Mouse (Mus musculus) forebrain, embryonic 12.5 days (tissue): ENCODE measurements around the gene Rbfox1. TPM values are rescaled to one million over a fixed set of nuclear protein-coding genes. Genes with fewer than 3 reads are reported as not detected.

Experiments used
- ATAC-seq: fragments of 200-750 bp; cut with Nextera tagmentation; 2 replicates; pipeline ENCODE4 v1.8.0; 2017; ENCODE audit warnings: moderate TSS enrichment; ENCODE audit not compliant: low FRiP score
- H3K27ac ChIP-seq: fragments of 300-500 bp; sonication (generic); 2 replicates; pipeline ENCODE4 v1.5.1; 2016; ENCODE audit warnings: mild to moderate bottlenecking
- H3K27me3 ChIP-seq: fragments of 300-500 bp; sonication (generic); 2 replicates; pipeline ENCODE4 v1.6.1; 2016; ENCODE audit warnings: mild to moderate bottlenecking
- H3K36me3 ChIP-seq: fragments of 300-500 bp; sonication (generic); replicated peaks from 2 replicates; pipeline ENCODE4 v1.6.1; 2016; ENCODE audit warnings: mild to moderate bottlenecking
- H3K4me1 ChIP-seq: fragments of 300-500 bp; sonication (generic); 2 replicates; pipeline ENCODE4 v1.6.1; 2016
- H3K4me2 ChIP-seq: fragments of 300-500 bp; sonication (generic); 2 replicates; pipeline ENCODE4 v1.6.1; 2016; ENCODE audit warnings: mild to moderate bottlenecking, moderate library complexity
- H3K4me3 ChIP-seq: fragments of 300-500 bp; sonication (generic); replicated peaks from 2 replicates; pipeline ENCODE4 v1.5.1; 2016; ENCODE audit warnings: mild to moderate bottlenecking
- H3K9ac ChIP-seq: fragments of 300-500 bp; sonication (generic); 2 replicates; pipeline ENCODE4 v1.6.1; 2016; ENCODE audit warnings: mild to moderate bottlenecking
- H3K9me3 ChIP-seq: fragments of 300-500 bp; sonication (generic); 2 replicates; pipeline ENCODE4 v1.6.1; 2016
- WGBS: fragments of 180-500 bp; shearing (Covaris S2); methylation state at CpG from one replicate; pipeline ENCODE4 v1.1.7; 2016; 5-methylcytosine and 5-hydroxymethylcytosine counted together
- polyA plus RNA-seq: library from polyadenylated mRNA; unstranded; fragments of >200 nt; fragmentation: Nextera tagmentation; extraction: Ambion mirVana; gene quantifications from 2 replicates; pipeline ENCODE4 v1.2.1, GENCODE M21; 2016

Gene Rbfox1
- polyA plus RNA-seq, 1 experiment from 2014 or later = 16.2 TPM

- ATAC-seq = peak; percentile 88
- H3K27me3 ChIP-seq = no peaks in the 10 kb centered on the region
- no peak overlapping the region; the same call in 1 of the 2 replicates for H3K9ac ChIP-seq
- H3K36me3 ChIP-seq = no peaks in the 10 kb centered on the region
- H3K4me2 ChIP-seq = no peak overlapping the region
- peak overlapping the region; percentile 61 for H3K27ac ChIP-seq
- 14% methylated on average over 6 of the region's 6 CpGs for WGBS
- H3K4me1 ChIP-seq = peaks cover 38% of the 10 kb centered on the region
- H3K4me3 ChIP-seq = no peak overlapping the region
- no peaks in the 10 kb centered on the region for H3K9me3 ChIP-seq
Observed at GRCm38 (mm10) chr16:7404766-7405492, 1519.8 kb downstream of the Rbfox1 start.

- Histone ChIP-seq H3K9ac (no peak overlapping the region), H3K36me3 (no peaks in the 10 kb centered on the region), H3K4me3 (no peak overlapping the region), H3K4me1 (peaks cover 35% of the 10 kb centered on the region), H3K4me2 (no peak overlapping the region), H3K9me3 (no peaks in the 10 kb centered on the region), H3K27me3 (no peaks in the 10 kb centered on the region), H3K27ac (no peak overlapping the region)
- ATAC-seq = no peak
- WGBS = 43% methylated on average over 12 of the region's 12 CpGs
Observed at GRCm38 (mm10) chr16:7407862-7408640, 1522.9 kb downstream of the Rbfox1 start.

- Histone ChIP-seq H3K9ac (no peak overlapping the region), H3K4me3 (no peak overlapping the region), H3K9me3 (no peaks in the 10 kb centered on the region), H3K36me3 (no peaks in the 10 kb centered on the region), H3K4me1 (peaks cover 8% of the 10 kb centered on the region; the same call in 1 of the 2 replicates), H3K4me2 (no peak overlapping the region), H3K27me3 (no peaks in the 10 kb centered on the region), H3K27ac (no peak overlapping the region)
- ATAC-seq = no peak
- 44% methylated on average over 12 of the region's 12 CpGs for WGBS
Observed at GRCm38 (mm10) chr16:7419655-7420281, 1534.6 kb downstream of the Rbfox1 start.

GRCm38 (mm10) chr16:7425386-7426089 is 1540.4 kb downstream of the Rbfox1 start:
- Histone ChIP-seq H3K27ac (no peak overlapping the region), H3K4me1 (no peaks in the 10 kb centered on the region), H3K4me2 (no peak overlapping the region), H3K9ac (no peak overlapping the region), H3K9me3 (no peaks in the 10 kb centered on the region), H3K36me3 (no peaks in the 10 kb centered on the region), H3K4me3 (no peak overlapping the region), H3K27me3 (no peaks in the 10 kb centered on the region)
- WGBS = 86% methylated on average over 3 of the region's 3 CpGs
- no peak for ATAC-seq

- H3K9ac ChIP-seq = no peak overlapping the region
- H3K27me3 ChIP-seq = no peaks in the 10 kb centered on the region
- no peak overlapping the region for H3K27ac ChIP-seq
- no peaks in the 10 kb centered on the region for H3K9me3 ChIP-seq
- 88% methylated on average over 6 of the region's 6 CpGs for WGBS
- H3K36me3 ChIP-seq = no peaks in the 10 kb centered on the region
- ATAC-seq = no peak
- no peak overlapping the region for H3K4me3 ChIP-seq
- H3K4me1 ChIP-seq = no peaks in the 10 kb centered on the region
- no peak overlapping the region for H3K4me2 ChIP-seq
Observed at GRCm38 (mm10) chr16:7433296-7433695, 1548.1 kb downstream of the Rbfox1 start.

- Histone ChIP-seq H3K4me3 (no peak overlapping the region), H3K9ac (no peak overlapping the region), H3K9me3 (no peaks in the 10 kb centered on the region), H3K27me3 (no peaks in the 10 kb centered on the region), H3K36me3 (no peaks in the 10 kb centered on the region), H3K4me1 (peaks cover 14% of the 10 kb centered on the region; the same call in 1 of the 2 replicates), H3K4me2 (no peak overlapping the region), H3K27ac (no peak overlapping the region)
- WGBS = 74% methylated on average over 1 of the region's 1 CpGs
- no peak for ATAC-seq
Observed at GRCm38 (mm10) chr16:7446791-7447290, 1561.7 kb downstream of the Rbfox1 start.

GRCm38 (mm10) chr16:7447718-7448649 is 1562.8 kb downstream of the Rbfox1 start:
- Histone ChIP-seq H3K9me3 (no peaks in the 10 kb centered on the region), H3K4me3 (no peak overlapping the region), H3K4me2 (no peak overlapping the region), H3K27me3 (no peaks in the 10 kb centered on the region), H3K27ac (peak overlapping the region; percentile 56), H3K9ac (no peak overlapping the region), H3K36me3 (no peaks in the 10 kb centered on the region), H3K4me1 (peaks cover 14% of the 10 kb centered on the region; the same call in 1 of the 2 replicates)
- peak; percentile 92; the same call in 1 of the 2 replicates for ATAC-seq
- 36% methylated on average over 8 of the region's 8 CpGs for WGBS

- no peak for ATAC-seq
- Histone ChIP-seq H3K36me3 (no peaks in the 10 kb centered on the region), H3K4me1 (peaks cover 14% of the 10 kb centered on the region; the same call in 1 of the 2 replicates), H3K4me3 (no peak overlapping the region), H3K9ac (no peak overlapping the region), H3K27ac (no peak overlapping the region), H3K27me3 (no peaks in the 10 kb centered on the region), H3K9me3 (no peaks in the 10 kb centered on the region), H3K4me2 (no peak overlapping the region)
- 88% methylated on average over 3 of the region's 3 CpGs for WGBS
Observed at GRCm38 (mm10) chr16:7451193-7451592, 1566.0 kb downstream of the Rbfox1 start.

GRCm38 (mm10) chr16:7457571-7457970 is 1572.4 kb downstream of the Rbfox1 start:
- peaks cover 9% of the 10 kb centered on the region; the same call in 1 of the 2 replicates for H3K27me3 ChIP-seq
- no peaks in the 10 kb centered on the region for H3K36me3 ChIP-seq
- no peak overlapping the region for H3K4me3 ChIP-seq
- no peak overlapping the region for H3K27ac ChIP-seq
- ATAC-seq = no peak
- H3K4me2 ChIP-seq = no peak overlapping the region
- 0 out of 2 replicates have a peak, but pooled peaks cover 4% of the 10 kb centered on the region for H3K4me1 ChIP-seq
- H3K9ac ChIP-seq = no peak overlapping the region
- 77% methylated on average over 4 of the region's 4 CpGs for WGBS
- H3K9me3 ChIP-seq = no peaks in the 10 kb centered on the region
